Mouse (Mus musculus): ENCODE results near the gene Psapl1. TPM values are rescaled to one million over a fixed set of nuclear protein-coding genes. Genes with fewer than 3 reads are reported as not detected.
"Not testable (repeated sequence)": the region's sequence is repeated elsewhere in the genome, so short reads cannot be mapped to it uniquely, and the experiment has no call there.

The Psapl1 gene
- polyA plus RNA-seq, 1 experiment from 2014 or later: 0.12 TPM

DNA sequence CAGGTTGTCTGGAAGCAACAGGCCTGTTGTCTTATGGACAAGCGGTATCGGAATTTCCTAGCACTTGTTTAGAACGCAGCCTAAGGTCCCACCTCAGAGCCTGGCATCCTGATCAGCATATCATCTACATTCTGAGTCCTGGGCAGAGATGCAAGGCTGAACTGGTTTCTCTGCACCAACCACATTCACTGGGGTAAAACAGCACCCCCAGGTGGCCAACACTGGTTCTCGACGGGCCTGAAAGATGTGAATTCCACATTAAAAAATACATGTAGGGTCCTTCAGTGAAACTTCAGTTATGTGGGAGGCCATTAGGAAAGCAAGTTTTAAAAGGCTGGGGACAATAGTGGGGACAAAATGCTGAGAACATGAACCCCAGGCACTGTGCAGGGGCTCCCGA is 20.0 kb downstream of the Psapl1 start:
- Histone ChIP-seq H3K9ac (ENCODE audit: low read length) (no peak overlapping the region), H3K9me3 (replicated peaks; ENCODE audit: control insufficient read depth, low read length) (no peaks in the 10 kb centered on the region), H3K36me3 (ENCODE audit: control insufficient read depth, insufficient read depth) (no peaks in the 10 kb centered on the region), H3K27ac (ENCODE audit: low read length) (no peak overlapping the region), H3K4me1 (ENCODE audit: control insufficient read depth, insufficient read depth, low read length) (peaks cover 4% of the 10 kb centered on the region; the same call in 1 of the 2 replicates), H3K4me3 (ENCODE audit: low read length) (no peak overlapping the region), H3K4me2 (ENCODE audit: low read depth, low read length) (no peak overlapping the region), H3K27me3 (ENCODE audit: control insufficient read depth, insufficient read depth, low read length) (no peaks in the 10 kb centered on the region; the same call in 1 of the 2 replicates)
- WGBS: 64% methylated on average over 6 of the region's 6 CpGs
- ATAC-seq (replicated peaks; ENCODE audit: extremely low read depth, insufficient read depth, low FRiP score): no peak

DNA sequence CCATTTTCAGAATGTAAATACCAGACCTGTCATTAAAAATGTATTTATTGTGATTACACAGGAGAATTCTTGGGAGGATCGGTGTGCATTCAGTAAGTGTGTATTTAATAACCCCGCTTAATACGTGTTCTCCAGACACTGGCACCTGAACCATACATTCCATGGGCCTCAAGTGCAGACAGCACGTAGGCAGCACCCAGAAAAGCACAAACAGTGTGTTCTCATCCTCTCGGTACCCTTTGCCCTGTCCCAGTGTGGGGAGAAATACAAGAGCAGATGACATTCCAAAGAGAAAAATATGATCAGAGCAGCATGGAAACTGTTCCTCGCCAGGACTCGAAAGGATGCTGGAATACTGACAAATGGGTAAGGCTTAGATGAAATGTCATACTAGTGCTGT is 22.0 kb downstream of the Psapl1 start:
- H3K36me3 ChIP-seq (ENCODE audit: control insufficient read depth, insufficient read depth): no peaks in the 10 kb centered on the region
- H3K9me3 ChIP-seq (replicated peaks; ENCODE audit: control insufficient read depth, low read length): no peaks in the 10 kb centered on the region
- H3K4me3 ChIP-seq (ENCODE audit: low read length): no peak overlapping the region
- H3K4me1 ChIP-seq (ENCODE audit: control insufficient read depth, insufficient read depth, low read length): peaks cover 4% of the 10 kb centered on the region; the same call in 1 of the 2 replicates
- H3K27me3 ChIP-seq (ENCODE audit: control insufficient read depth, insufficient read depth, low read length): no peaks in the 10 kb centered on the region; the same call in 1 of the 2 replicates
- no peak overlapping the region for H3K9ac ChIP-seq (ENCODE audit: low read length)
- peak overlapping the region; percentile 58 for H3K27ac ChIP-seq (ENCODE audit: low read length)
- no peak for ATAC-seq (replicated peaks; ENCODE audit: extremely low read depth, insufficient read depth, low FRiP score)
- 72% methylated on average over 7 of the region's 7 CpGs for WGBS
- no peak overlapping the region for H3K4me2 ChIP-seq (ENCODE audit: low read depth, low read length)

DNA sequence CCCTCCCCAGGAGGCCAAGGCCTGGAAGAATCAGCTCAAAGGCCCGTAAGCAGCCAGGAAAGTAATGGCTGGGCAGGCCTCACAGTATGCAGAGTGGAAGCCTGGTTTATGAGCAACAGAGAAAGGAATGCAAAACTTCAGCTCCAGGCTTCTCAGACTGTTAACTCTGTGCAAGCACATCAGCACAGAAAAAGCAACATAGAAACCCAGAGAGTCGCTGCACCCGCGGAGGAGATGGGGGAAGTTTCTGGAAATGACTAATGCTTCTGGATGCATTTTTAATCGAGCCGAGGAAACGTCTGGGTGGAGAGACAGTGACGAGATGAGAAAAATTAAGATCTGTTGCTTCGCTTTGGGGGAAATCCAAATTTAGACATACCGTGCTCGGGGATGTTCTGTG is 22.5 kb downstream of the Psapl1 start:
- Histone ChIP-seq H3K9ac (ENCODE audit: low read length) (no peak overlapping the region), H3K27ac (ENCODE audit: low read length) (peak overlapping the region; percentile 58)
- peak; percentile 23; the same call in 1 of the 2 replicates for ATAC-seq (replicated peaks; ENCODE audit: extremely low read depth, insufficient read depth, low FRiP score)

DNA sequence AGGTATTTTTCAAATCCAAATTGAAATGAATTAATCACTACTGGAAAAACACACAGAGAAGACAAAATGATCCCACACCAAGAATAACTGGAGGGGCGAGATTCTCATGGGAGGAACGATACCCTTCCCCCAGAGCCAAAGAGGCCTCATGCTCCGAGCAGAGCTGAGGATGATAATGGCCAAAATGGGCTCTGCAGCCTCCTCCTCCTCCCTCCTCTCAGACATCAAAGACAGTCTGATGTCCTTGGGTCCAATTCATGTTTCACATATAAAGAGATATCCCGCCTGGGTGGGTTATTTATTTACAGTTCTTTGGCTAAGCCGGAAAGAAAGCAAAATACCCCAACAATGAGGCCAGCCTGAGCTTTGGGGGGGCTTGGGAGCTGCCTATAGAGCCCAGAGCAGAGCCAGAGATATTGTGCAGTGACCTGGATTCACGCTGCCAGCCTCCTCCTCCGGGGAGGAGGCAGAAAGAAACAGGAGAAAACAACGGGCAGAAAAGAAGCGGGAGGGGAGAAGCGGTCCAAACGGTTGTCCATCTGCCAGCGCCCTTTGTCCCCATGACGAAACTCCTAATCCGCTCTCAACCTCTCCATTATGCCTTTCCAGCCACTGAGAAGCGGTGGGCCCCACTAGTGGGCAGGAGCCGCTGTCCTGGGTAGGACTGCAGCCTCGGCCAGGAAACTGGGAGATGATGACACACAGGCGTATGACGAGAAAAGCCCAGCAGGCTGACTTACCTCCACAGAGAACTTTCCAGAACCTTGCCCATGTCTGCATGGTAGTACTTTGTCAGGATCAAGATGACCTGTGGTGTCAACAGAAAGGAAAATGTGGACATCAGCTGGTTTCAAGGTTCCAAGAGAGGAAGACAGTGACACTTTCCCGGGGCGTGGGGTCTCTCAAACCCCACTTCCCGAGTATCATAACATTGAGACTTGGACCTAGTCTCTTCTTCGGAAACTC is 24.9 kb downstream of the Psapl1 start:
- Histone ChIP-seq H3K27me3 (ENCODE audit: control insufficient read depth, insufficient read depth, low read length) (no peaks in the 10 kb centered on the region; the same call in 1 of the 2 replicates), H3K36me3 (ENCODE audit: control insufficient read depth, insufficient read depth) (no peaks in the 10 kb centered on the region), H3K4me2 (ENCODE audit: low read depth, low read length) (no peak overlapping the region), H3K27ac (ENCODE audit: low read length) (no peak overlapping the region), H3K9ac (ENCODE audit: low read length) (no peak overlapping the region), H3K4me1 (ENCODE audit: control insufficient read depth, insufficient read depth, low read length) (peaks cover 4% of the 10 kb centered on the region; the same call in 1 of the 2 replicates), H3K9me3 (replicated peaks; ENCODE audit: control insufficient read depth, low read length) (no peaks in the 10 kb centered on the region), H3K4me3 (ENCODE audit: low read length) (no peak overlapping the region)
- no peak for ATAC-seq (replicated peaks; ENCODE audit: extremely low read depth, insufficient read depth, low FRiP score)
- 77% methylated on average over 23 of the region's 23 CpGs for WGBS

More for the DNA sequence above, 22.5 kb downstream of the Psapl1 start:
- peaks cover 4% of the 10 kb centered on the region; the same call in 1 of the 2 replicates for H3K4me1 ChIP-seq (ENCODE audit: control insufficient read depth, insufficient read depth, low read length)
- no peaks in the 10 kb centered on the region; the same call in 1 of the 2 replicates for H3K27me3 ChIP-seq (ENCODE audit: control insufficient read depth, insufficient read depth, low read length)
- no peak overlapping the region for H3K4me2 ChIP-seq (ENCODE audit: low read depth, low read length)
- no peaks in the 10 kb centered on the region for H3K36me3 ChIP-seq (ENCODE audit: control insufficient read depth, insufficient read depth)
- H3K4me3 ChIP-seq (ENCODE audit: low read length): no peak overlapping the region
- 46% methylated on average over 11 of the region's 11 CpGs for WGBS
- no peaks in the 10 kb centered on the region for H3K9me3 ChIP-seq (replicated peaks; ENCODE audit: control insufficient read depth, low read length)

DNA sequence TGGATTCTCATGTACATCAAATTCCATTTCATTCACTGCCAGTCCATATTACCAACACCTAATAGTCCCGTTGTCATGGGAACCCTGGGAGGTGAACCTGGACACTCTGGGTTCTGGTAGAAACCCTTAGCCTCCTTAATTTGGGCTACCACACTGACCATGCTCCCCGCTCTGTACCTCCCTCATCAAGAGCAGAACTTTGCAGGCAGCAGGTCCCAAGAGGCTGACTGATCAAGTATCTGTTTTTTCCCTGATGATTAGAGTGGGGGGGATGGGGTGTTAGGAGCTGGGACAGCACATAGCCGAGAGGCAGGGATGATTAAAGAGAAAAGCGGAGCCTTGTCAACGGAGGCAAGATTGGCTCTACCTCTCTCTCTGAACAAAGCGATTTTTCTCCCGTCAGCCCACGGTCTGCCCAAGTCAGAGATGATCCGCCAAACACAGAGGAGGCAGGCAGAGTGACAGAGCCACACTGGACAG is 26.5 kb downstream of the Psapl1 start:
- Histone ChIP-seq H3K9ac (ENCODE audit: low read length) (no peak overlapping the region), H3K27ac (ENCODE audit: low read length) (no peak overlapping the region), H3K9me3 (replicated peaks; ENCODE audit: control insufficient read depth, low read length) (no peaks in the 10 kb centered on the region), H3K4me3 (ENCODE audit: low read length) (no peak overlapping the region), H3K4me1 (ENCODE audit: control insufficient read depth, insufficient read depth, low read length) (peaks cover 4% of the 10 kb centered on the region; the same call in 1 of the 2 replicates), H3K27me3 (ENCODE audit: control insufficient read depth, insufficient read depth, low read length) (no peaks in the 10 kb centered on the region), H3K36me3 (ENCODE audit: control insufficient read depth, insufficient read depth) (no peaks in the 10 kb centered on the region), H3K4me2 (ENCODE audit: low read depth, low read length) (no peak overlapping the region)
- ATAC-seq (replicated peaks; ENCODE audit: extremely low read depth, insufficient read depth, low FRiP score): no peak
- WGBS: 57% methylated on average over 9 of the region's 9 CpGs

DNA sequence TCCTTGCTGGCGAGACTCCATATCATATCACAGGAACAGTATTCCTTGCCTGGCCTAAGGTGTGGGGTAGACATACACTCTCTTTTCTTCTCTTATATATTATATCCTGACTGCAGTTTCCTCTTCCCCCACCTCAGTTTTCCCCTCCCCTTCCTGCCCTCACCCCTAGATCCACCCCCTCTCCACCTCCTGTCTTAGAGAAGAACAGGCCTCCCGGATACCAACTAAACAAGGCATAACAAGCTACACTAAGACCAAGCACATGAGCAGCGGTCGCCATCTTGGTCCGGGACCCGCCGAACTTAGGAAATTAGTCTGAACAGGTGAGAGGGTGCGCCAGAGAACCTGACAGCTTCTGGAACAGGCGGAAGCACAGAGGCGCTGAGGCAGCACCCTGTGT is 33.7 kb downstream of the Psapl1 start:
- not testable (repeated sequence) for H3K27me3 ChIP-seq (ENCODE audit: control insufficient read depth, insufficient read depth, low read length); H3K4me3 ChIP-seq (ENCODE audit: low read length); H3K4me2 ChIP-seq (ENCODE audit: low read depth, low read length); H3K27ac ChIP-seq (ENCODE audit: low read length); H3K4me1 ChIP-seq (ENCODE audit: control insufficient read depth, insufficient read depth, low read length); H3K9ac ChIP-seq (ENCODE audit: low read length); ATAC-seq (replicated peaks; ENCODE audit: extremely low read depth, insufficient read depth, low FRiP score); H3K9me3 ChIP-seq (replicated peaks; ENCODE audit: control insufficient read depth, low read length); H3K36me3 ChIP-seq (ENCODE audit: control insufficient read depth, insufficient read depth)
- WGBS: 87% methylated on average over 7 of the region's 10 CpGs

DNA sequence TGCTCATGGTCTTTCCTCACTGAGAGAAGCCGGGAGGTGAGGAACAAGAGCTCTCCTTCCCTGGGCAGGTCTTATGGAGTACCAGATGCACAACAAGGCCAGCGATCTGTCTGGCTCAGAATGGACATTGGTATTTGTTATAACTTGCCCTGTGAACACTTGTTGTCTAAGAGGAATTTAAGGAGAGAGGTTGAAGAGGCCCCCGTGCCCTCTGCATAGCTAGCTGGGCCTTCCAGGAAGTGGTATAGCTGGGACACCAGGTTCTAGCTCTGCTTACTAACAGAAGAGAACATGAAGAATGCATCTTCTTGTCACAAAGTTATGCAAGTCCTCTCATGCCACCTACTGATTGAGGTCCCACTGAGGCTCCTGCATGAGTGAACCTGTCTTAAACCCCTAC is 44.2 kb downstream of the Psapl1 start:
- Histone ChIP-seq H3K27me3 (ENCODE audit: control insufficient read depth, insufficient read depth, low read length) (no peaks in the 10 kb centered on the region), H3K4me2 (ENCODE audit: low read depth, low read length) (no peak overlapping the region), H3K9ac (ENCODE audit: low read length) (no peak overlapping the region), H3K4me3 (ENCODE audit: low read length) (no peak overlapping the region), H3K4me1 (ENCODE audit: control insufficient read depth, insufficient read depth, low read length) (peaks cover 12% of the 10 kb centered on the region; the same call in 1 of the 2 replicates), H3K36me3 (ENCODE audit: control insufficient read depth, insufficient read depth) (no peaks in the 10 kb centered on the region), H3K27ac (ENCODE audit: low read length) (no peak overlapping the region), H3K9me3 (replicated peaks; ENCODE audit: control insufficient read depth, low read length) (no peaks in the 10 kb centered on the region)
- ATAC-seq (replicated peaks; ENCODE audit: extremely low read depth, insufficient read depth, low FRiP score): no peak
- 75% methylated on average over 3 of the region's 3 CpGs for WGBS

DNA sequence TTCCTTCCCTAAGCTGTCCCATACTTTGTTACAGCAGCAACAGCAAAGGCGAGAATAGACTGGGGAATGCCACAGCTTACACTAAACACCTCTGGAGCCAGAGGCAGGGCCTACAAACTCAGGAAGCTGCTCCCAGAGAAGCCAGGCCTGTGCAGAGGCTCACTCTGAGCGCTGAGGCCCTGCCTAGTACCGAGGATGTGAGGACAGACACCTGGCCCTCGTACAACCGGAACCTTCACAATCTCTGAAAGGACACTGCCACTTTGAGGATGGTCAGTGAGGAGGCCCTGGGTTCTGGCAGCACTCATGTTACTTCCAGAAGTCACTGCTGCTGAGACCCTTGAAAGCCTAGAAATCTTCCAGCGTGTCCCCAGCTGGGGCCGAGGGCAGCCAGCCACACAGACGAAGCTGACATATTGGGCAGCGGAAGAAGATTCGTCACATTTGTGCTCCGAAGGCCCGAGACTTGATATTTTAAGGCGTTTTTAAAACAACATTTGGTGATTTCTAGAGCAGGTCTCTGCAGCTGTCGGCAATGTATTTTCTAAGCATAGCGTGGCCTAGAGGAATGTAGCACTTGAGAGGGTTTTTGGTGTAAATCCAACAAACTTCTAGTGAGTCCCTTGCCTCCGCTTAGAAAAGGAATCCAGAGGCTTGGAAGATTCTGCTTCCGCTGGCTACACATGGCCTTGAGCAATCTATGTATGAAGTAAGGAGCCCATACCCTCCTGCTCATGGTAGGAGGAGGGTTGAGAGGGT is 49.1 kb downstream of the Psapl1 start:
- H3K4me3 ChIP-seq (ENCODE audit: low read length): no peak overlapping the region
- H3K9ac ChIP-seq (ENCODE audit: low read length): no peak overlapping the region
- H3K4me1 ChIP-seq (ENCODE audit: control insufficient read depth, insufficient read depth, low read length): peaks cover 19% of the 10 kb centered on the region
- no peak for ATAC-seq (replicated peaks; ENCODE audit: extremely low read depth, insufficient read depth, low FRiP score)
- peaks cover 4% of the 10 kb centered on the region; the same call in 1 of the 2 replicates for H3K27me3 ChIP-seq (ENCODE audit: control insufficient read depth, insufficient read depth, low read length)
- H3K36me3 ChIP-seq (ENCODE audit: control insufficient read depth, insufficient read depth): no peaks in the 10 kb centered on the region
- 79% methylated on average over 17 of the region's 17 CpGs for WGBS
- peak overlapping the region; percentile 30 for H3K27ac ChIP-seq (ENCODE audit: low read length)
- H3K4me2 ChIP-seq (ENCODE audit: low read depth, low read length): no peak overlapping the region
- H3K9me3 ChIP-seq (replicated peaks; ENCODE audit: control insufficient read depth, low read length): no peaks in the 10 kb centered on the region
